Mouse (Mus musculus): ENCODE data around the gene Mthfsd. TPM values are rescaled to one million over a fixed set of nuclear protein-coding genes. Genes with fewer than 3 reads are reported as not detected.

Mthfsd gene
- total and polyA plus RNA-seq, 2 experiments = 29.5 to 29.8 TPM

GRCm38 (mm10) chr8:121085011-121085410, 23.2 kb downstream of the Mthfsd start:
- Histone ChIP-seq H3K4me1 (ENCODE audit: control insufficient read depth, insufficient read depth, low read length) (no peaks in the 10 kb centered on the region), H3K27ac (replicated peaks; ENCODE audit: insufficient read depth, low read depth, low read length) (no peak overlapping the region), H3K4me3 (ENCODE audit: insufficient read depth, low read depth, low read length) (peak overlapping the region; percentile 61), H3K27me3 (ENCODE audit: control insufficient read depth, insufficient read depth, low read length) (peaks cover 28% of the 10 kb centered on the region), H3K36me3 (ENCODE audit: control insufficient read depth, insufficient read depth, low read length) (no peaks in the 10 kb centered on the region), H3K79me2 (ENCODE audit: control insufficient read depth, insufficient read depth, low read length) (no peaks in the 10 kb centered on the region), H3K9ac (ENCODE audit: low read depth, low read length) (peak overlapping the region; percentile 61)
- 15% methylated on average over 30 of the region's 30 CpGs for WGBS
- TF ChIP-seq POLR2A (IDR thresholded peaks at IDR 0.05; ENCODE audit: extremely low read depth, insufficient read depth, low read length) (no peak), CTCF (IDR thresholded peaks at IDR 0.05; ENCODE audit: low read depth, low read length) (no peak)
- no peak for DNase-seq (ENCODE audit: extremely low read depth, low read depth, low spot score)

DNA sequence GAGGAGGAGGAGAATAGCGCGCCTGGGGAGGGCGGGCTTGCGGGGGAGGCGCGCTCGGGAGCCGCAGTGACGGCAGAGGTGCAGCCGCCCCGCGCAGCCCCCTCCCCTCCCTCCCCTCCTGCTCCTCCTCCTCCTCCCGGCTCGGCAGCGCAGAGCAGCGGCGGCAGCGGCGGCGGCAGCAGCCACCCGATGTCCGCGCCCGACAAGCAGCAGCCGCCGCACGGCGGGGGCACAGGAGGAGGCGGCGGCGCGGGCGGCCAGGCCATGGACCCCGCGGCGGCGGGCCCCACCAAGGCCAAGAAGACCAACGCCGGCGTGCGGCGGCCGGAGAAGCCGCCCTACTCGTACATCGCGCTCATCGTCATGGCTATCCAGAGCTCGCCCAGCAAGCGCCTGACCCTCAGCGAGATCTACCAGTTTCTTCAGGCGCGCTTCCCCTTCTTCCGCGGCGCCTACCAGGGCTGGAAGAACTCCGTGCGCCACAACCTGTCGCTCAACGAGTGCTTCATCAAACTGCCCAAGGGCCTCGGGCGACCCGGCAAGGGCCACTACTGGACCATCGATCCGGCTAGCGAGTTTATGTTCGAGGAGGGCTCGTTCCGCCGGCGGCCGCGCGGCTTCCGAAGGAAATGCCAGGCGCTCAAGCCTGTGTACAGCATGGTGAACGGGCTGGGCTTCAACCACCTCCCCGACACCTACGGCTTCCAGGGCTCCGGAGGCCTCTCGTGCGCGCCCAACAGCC, 23.8 kb downstream of the Mthfsd start, which contains the start of gene Foxf1:
Foxf1 (plus strand) TSS at position 177 of the 742 bp plus-strand sequence.
- peak within 1 kb of the TSS; percentile 66 for H3K9ac ChIP-seq (ENCODE audit: low read depth, low read length)
- peak within 1 kb of the TSS; percentile 77 for H3K4me3 ChIP-seq (ENCODE audit: insufficient read depth, low read depth, low read length)
- WGBS = 1% methylated on average over 74 of the region's 83 CpGs
- DNase-seq (ENCODE audit: extremely low read depth, low read depth, low spot score) = no peak
- peak within 1 kb of the TSS; percentile 37; the same call in 1 of the 2 replicates for H3K27ac ChIP-seq (replicated peaks; ENCODE audit: insufficient read depth, low read depth, low read length)
- no peaks in the 10 kb centered on the region for H3K36me3 ChIP-seq (ENCODE audit: control insufficient read depth, insufficient read depth, low read length)
- H3K4me1 ChIP-seq (ENCODE audit: control insufficient read depth, insufficient read depth, low read length) = no peaks in the 10 kb centered on the region
- TF ChIP-seq CTCF (IDR thresholded peaks at IDR 0.05; ENCODE audit: low read depth, low read length) (no peak), POLR2A (IDR thresholded peaks at IDR 0.05; ENCODE audit: extremely low read depth, insufficient read depth, low read length) (no peak)
- no peaks in the 10 kb centered on the region for H3K79me2 ChIP-seq (ENCODE audit: control insufficient read depth, insufficient read depth, low read length)
- H3K27me3 ChIP-seq (ENCODE audit: control insufficient read depth, insufficient read depth, low read length) = peaks cover 25% of the 10 kb centered on the region

DNA sequence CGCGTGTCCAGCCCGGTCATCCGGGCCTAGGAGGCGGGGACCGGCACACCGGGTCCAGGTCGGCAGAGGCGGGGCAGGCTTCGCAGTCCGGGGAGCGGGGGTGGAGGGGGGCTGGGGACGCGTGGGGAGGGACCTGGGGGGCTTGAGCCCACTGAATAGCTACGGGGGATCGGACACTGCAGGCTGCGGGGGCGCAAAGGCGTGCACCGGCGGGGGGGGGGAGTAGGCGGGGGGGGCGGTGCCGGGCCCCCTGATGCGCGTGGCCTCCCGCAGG, 24.3 kb downstream of the Mthfsd start:
- TF ChIP-seq CTCF (IDR thresholded peaks at IDR 0.05; ENCODE audit: low read depth, low read length) (no peak), POLR2A (IDR thresholded peaks at IDR 0.05; ENCODE audit: extremely low read depth, insufficient read depth, low read length) (no peak)
- Histone ChIP-seq H3K36me3 (ENCODE audit: control insufficient read depth, insufficient read depth, low read length) (no peaks in the 10 kb centered on the region), H3K4me3 (ENCODE audit: insufficient read depth, low read depth, low read length) (peak overlapping the region; percentile 77), H3K27ac (replicated peaks; ENCODE audit: insufficient read depth, low read depth, low read length) (no peak overlapping the region), H3K27me3 (ENCODE audit: control insufficient read depth, insufficient read depth, low read length) (peaks cover 25% of the 10 kb centered on the region), H3K79me2 (ENCODE audit: control insufficient read depth, insufficient read depth, low read length) (no peaks in the 10 kb centered on the region), H3K9ac (ENCODE audit: low read depth, low read length) (peak overlapping the region; percentile 66; the same call in 1 of the 2 replicates), H3K4me1 (ENCODE audit: control insufficient read depth, insufficient read depth, low read length) (no peaks in the 10 kb centered on the region)
- WGBS = 2% methylated on average over 16 of the region's 27 CpGs
- DNase-seq (ENCODE audit: extremely low read depth, low read depth, low spot score) = no peak

DNA sequence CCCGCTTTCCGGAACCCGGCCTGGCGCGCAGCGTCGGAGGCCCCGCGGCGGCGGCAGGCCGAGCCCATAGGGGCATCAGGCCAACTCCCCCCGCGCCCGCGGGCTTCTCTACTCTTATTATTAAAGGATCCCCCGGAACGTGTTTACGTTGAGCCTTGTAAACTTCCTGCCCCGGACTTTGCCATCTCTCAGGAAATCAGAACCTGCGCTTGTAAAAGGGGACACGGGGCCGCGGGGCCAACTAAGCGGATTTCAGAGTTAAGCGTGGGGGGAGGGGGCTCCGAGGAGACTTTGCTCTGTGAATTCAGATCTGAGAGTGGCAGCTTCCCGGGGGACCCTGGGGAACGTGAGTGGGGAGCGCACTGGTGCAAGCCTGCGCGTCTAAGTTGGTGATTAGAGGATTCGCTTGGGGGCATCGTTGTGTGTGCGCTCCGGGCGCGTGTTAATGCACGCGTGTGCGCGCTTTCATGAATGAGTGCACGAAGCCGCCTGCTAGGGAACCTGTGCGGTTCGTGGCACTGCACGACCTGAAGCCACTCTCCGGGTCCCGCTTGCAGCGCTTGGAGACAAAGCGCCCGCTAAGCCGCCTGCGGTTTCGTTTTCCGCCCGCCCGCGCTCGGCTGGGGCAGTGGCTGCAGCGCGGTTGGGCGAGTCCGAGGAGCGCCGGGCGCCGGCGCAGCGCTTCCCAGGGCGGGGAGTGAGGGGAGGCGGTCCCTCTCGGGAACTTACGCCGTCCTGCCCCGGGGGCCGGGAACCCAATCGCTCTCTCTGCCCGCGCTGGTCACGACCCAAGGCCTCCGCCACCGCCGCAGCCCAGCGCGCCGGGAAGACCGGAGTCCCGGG, 24.9 kb downstream of the Mthfsd start:
- peaks cover 23% of the 10 kb centered on the region for H3K27me3 ChIP-seq (ENCODE audit: control insufficient read depth, insufficient read depth, low read length)
- 2% methylated on average over 89 of the region's 89 CpGs for WGBS
- peak overlapping the region; percentile 77 for H3K4me3 ChIP-seq (ENCODE audit: insufficient read depth, low read depth, low read length)
- no peaks in the 10 kb centered on the region for H3K4me1 ChIP-seq (ENCODE audit: control insufficient read depth, insufficient read depth, low read length)
- DNase-seq (ENCODE audit: extremely low read depth, low read depth, low spot score) = no peak
- TF ChIP-seq POLR2A (IDR thresholded peaks at IDR 0.05; ENCODE audit: extremely low read depth, insufficient read depth, low read length) (0 out of 2 replicates have a peak, but pooled peaks have one; percentile 9), CTCF (IDR thresholded peaks at IDR 0.05; ENCODE audit: low read depth, low read length) (no peak)
- H3K79me2 ChIP-seq (ENCODE audit: control insufficient read depth, insufficient read depth, low read length) = no peaks in the 10 kb centered on the region
- H3K27ac ChIP-seq (replicated peaks; ENCODE audit: insufficient read depth, low read depth, low read length) = peak overlapping the region; percentile 37; the same call in 1 of the 2 replicates
- no peaks in the 10 kb centered on the region for H3K36me3 ChIP-seq (ENCODE audit: control insufficient read depth, insufficient read depth, low read length)
- peak overlapping the region; percentile 66 for H3K9ac ChIP-seq (ENCODE audit: low read depth, low read length)

DNA sequence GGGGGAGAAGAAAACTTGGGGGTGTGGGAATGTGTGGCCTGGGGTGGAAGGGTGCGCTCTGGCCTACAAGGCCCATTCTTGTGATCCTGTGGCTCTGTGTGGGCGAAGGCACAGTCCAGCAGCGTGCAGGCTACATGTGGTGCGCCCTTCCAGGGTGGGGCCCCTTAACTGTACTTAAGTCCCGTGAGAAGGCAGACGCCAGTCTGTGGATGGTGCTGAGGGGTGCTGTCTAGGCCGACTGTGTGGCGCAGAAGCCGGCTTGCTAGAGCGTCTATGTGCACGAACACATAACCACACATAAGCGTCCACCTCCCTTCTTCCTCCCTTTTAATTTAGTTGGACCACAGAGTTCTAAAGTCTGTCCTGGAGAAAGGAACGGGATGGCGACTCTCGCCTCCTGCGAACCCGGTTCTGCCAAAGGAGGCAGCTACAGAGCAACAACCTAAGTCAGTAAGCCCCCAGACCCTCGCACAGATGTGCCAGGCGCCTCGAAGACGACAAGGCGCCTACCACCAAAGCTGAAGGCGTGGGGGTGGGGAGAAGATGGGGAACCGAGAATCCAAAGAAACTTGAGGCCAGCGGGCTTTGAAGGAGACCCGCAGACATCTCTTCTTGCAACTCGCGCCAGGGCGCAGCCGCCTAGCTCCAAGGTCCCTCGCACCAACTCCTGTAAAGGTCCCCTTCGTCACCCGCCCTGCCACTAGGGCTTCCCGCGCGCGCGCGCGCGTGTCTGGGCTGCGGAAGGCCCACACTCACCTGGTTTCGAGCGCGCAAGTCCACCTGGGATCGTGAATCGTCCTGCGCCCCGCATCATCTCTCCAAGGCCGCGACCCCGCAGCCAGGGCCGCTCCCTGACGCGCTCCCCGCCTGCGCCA, 25.7 kb downstream of the Mthfsd start:
- H3K36me3 ChIP-seq (ENCODE audit: control insufficient read depth, insufficient read depth, low read length) = no peaks in the 10 kb centered on the region
- H3K27ac ChIP-seq (replicated peaks; ENCODE audit: insufficient read depth, low read depth, low read length) = peak overlapping the region; percentile 46
- H3K79me2 ChIP-seq (ENCODE audit: control insufficient read depth, insufficient read depth, low read length) = no peaks in the 10 kb centered on the region
- H3K4me3 ChIP-seq (ENCODE audit: insufficient read depth, low read depth, low read length) = peak overlapping the region; percentile 77
- no peak for DNase-seq (ENCODE audit: extremely low read depth, low read depth, low spot score)
- WGBS = 3% methylated on average over 57 of the region's 57 CpGs
- H3K9ac ChIP-seq (ENCODE audit: low read depth, low read length) = peak overlapping the region; percentile 38
- H3K27me3 ChIP-seq (ENCODE audit: control insufficient read depth, insufficient read depth, low read length) = peaks cover 23% of the 10 kb centered on the region
- TF ChIP-seq CTCF (IDR thresholded peaks at IDR 0.05; ENCODE audit: low read depth, low read length) (no peak), POLR2A (IDR thresholded peaks at IDR 0.05; ENCODE audit: extremely low read depth, insufficient read depth, low read length) (no peak)
- H3K4me1 ChIP-seq (ENCODE audit: control insufficient read depth, insufficient read depth, low read length) = no peaks in the 10 kb centered on the region

Measured in liver, adult 2 months (tissue).